Mouse (Mus musculus): ENCODE data around the gene Znfx1. TPM values are rescaled to one million over a fixed set of nuclear protein-coding genes. Genes with fewer than 3 reads are reported as not detected.
A peak's percentile ranks its signal among the peaks of the same experiment; 100 is the strongest.

The Znfx1 gene
- polyA plus RNA-seq, 1 experiment from 2014 or later: 7.1 TPM

DNA sequence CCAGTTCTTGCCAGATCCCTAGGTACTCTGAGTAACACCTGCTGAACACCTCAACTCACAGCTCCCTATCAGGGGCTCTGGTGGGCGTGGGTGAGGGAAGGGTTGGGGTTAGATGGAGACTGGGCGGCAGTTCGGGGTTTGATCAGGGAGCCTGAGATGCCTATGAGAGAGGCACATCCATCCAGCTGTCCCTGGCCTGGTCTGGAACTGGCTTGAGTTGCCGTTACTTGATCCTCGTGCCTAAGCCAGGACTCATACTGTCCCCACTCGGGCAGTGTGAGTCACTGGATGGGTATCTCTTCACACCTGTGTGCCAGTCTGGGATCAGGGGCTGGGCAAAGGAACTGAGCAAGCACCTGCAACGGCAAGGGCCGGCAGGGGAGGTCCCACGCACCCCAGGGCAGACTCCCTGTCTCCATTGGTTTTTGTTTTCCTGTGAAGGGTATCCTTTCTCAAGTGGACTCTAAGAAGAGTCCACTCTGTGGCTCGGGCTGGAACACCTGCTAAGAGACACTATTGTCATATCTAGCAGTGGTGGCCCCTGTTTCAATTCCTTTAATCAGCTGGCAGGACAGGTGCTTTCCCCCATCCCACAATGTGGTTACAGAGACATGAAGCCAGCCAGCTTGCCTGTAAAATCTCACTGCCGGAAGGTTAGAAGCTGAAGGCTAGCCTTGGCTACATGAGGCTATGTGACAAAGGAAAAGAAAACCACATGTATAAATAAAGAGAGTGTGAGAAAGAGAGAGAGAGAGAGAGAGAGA is 14.6 kb upstream of the Znfx1 start:
- ATAC-seq (replicated peaks; ENCODE audit: low FRiP score, low TSS enrichment, low read depth): no peak
- Histone ChIP-seq H3K9ac (ENCODE audit: low read length) (no peak overlapping the region), H3K9me3 (ENCODE audit: control insufficient read depth, low read length) (no peaks in the 10 kb centered on the region), H3K27ac (ENCODE audit: low read depth) (no peak overlapping the region), H3K4me3 (ENCODE audit: low read depth, low read length) (no peak overlapping the region), H3K27me3 (replicated peaks; ENCODE audit: control insufficient read depth, insufficient read depth, low read length) (no peaks in the 10 kb centered on the region), H3K4me1 (replicated peaks; ENCODE audit: control insufficient read depth, insufficient read depth, low read length) (peaks cover 4% of the 10 kb centered on the region), H3K4me2 (ENCODE audit: low read length) (no peak overlapping the region), H3K36me3 (ENCODE audit: control insufficient read depth, insufficient read depth, low read length) (no peaks in the 10 kb centered on the region)
- 83% methylated on average over 11 of the region's 11 CpGs for WGBS
- no peak for DNase-seq (ENCODE audit: low spot score)

- 78% methylated on average over 2 of the region's 2 CpGs for WGBS
- Histone ChIP-seq H3K4me2 (ENCODE audit: low read length) (no peak overlapping the region), H3K9me3 (ENCODE audit: control insufficient read depth, low read length) (no peaks in the 10 kb centered on the region), H3K9ac (ENCODE audit: low read length) (no peak overlapping the region), H3K4me3 (ENCODE audit: low read depth, low read length) (no peak overlapping the region), H3K27ac (ENCODE audit: low read depth) (no peak overlapping the region), H3K4me1 (replicated peaks; ENCODE audit: control insufficient read depth, insufficient read depth, low read length) (peaks cover 2% of the 10 kb centered on the region), H3K27me3 (replicated peaks; ENCODE audit: control insufficient read depth, insufficient read depth, low read length) (no peaks in the 10 kb centered on the region), H3K36me3 (ENCODE audit: control insufficient read depth, insufficient read depth, low read length) (no peaks in the 10 kb centered on the region)
- ATAC-seq (replicated peaks; ENCODE audit: low FRiP score, low TSS enrichment, low read depth): no peak
- no peak for DNase-seq (ENCODE audit: low spot score)
Observed at GRCm38 (mm10) chr2:167076759-167077158, 13.9 kb upstream of the Znfx1 start.

DNA sequence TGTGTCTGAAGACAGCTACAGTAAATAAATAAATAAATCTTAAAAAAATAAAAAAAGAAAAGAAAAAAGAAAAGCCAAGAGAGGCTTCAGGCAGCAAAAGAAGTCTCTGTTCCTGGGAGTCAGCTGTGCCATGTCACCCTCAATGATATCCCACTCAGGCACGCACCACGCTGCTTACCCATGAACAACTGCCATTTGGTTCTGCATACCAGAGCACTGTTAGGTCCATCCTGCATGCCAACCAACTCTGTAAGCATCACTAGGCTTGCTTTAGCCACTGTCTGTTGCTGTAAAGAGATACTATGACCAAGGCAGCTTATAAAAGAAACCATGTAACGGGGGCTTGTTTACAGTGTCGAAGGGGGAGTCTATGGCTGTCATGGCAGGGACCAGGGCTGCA is 13.5 kb upstream of the Znfx1 start:
- Histone ChIP-seq H3K4me2 (ENCODE audit: low read length) (no peak overlapping the region), H3K27me3 (replicated peaks; ENCODE audit: control insufficient read depth, insufficient read depth, low read length) (no peaks in the 10 kb centered on the region), H3K9ac (ENCODE audit: low read length) (no peak overlapping the region), H3K4me1 (replicated peaks; ENCODE audit: control insufficient read depth, insufficient read depth, low read length) (peaks cover under 1% of the 10 kb centered on the region; the same call in 1 of the 2 replicates), H3K4me3 (ENCODE audit: low read depth, low read length) (no peak overlapping the region), H3K27ac (ENCODE audit: low read depth) (no peak overlapping the region), H3K36me3 (ENCODE audit: control insufficient read depth, insufficient read depth, low read length) (no peaks in the 10 kb centered on the region), H3K9me3 (ENCODE audit: control insufficient read depth, low read length) (no peaks in the 10 kb centered on the region)
- DNase-seq (ENCODE audit: low spot score) (no peak), ATAC-seq (replicated peaks; ENCODE audit: low FRiP score, low TSS enrichment, low read depth) (no peak)
- WGBS: 89% methylated on average over 4 of the region's 4 CpGs

- H3K4me2 ChIP-seq (ENCODE audit: low read length): no peak overlapping the region
- no peak for ATAC-seq (replicated peaks; ENCODE audit: low FRiP score, low TSS enrichment, low read depth)
- H3K27ac ChIP-seq (ENCODE audit: low read depth): no peak overlapping the region
- WGBS: 89% methylated on average over 5 of the region's 5 CpGs
- no peak for DNase-seq (ENCODE audit: low spot score)
- no peak overlapping the region for H3K4me3 ChIP-seq (ENCODE audit: low read depth, low read length)
- no peaks in the 10 kb centered on the region for H3K9me3 ChIP-seq (ENCODE audit: control insufficient read depth, low read length)
- no peaks in the 10 kb centered on the region for H3K36me3 ChIP-seq (ENCODE audit: control insufficient read depth, insufficient read depth, low read length)
- no peaks in the 10 kb centered on the region for H3K27me3 ChIP-seq (replicated peaks; ENCODE audit: control insufficient read depth, insufficient read depth, low read length)
- no peak overlapping the region for H3K9ac ChIP-seq (ENCODE audit: low read length)
- peaks cover 5% of the 10 kb centered on the region for H3K4me1 ChIP-seq (replicated peaks; ENCODE audit: control insufficient read depth, insufficient read depth, low read length)
Observed at GRCm38 (mm10) chr2:167074587-167074986, 11.8 kb upstream of the Znfx1 start.

DNA sequence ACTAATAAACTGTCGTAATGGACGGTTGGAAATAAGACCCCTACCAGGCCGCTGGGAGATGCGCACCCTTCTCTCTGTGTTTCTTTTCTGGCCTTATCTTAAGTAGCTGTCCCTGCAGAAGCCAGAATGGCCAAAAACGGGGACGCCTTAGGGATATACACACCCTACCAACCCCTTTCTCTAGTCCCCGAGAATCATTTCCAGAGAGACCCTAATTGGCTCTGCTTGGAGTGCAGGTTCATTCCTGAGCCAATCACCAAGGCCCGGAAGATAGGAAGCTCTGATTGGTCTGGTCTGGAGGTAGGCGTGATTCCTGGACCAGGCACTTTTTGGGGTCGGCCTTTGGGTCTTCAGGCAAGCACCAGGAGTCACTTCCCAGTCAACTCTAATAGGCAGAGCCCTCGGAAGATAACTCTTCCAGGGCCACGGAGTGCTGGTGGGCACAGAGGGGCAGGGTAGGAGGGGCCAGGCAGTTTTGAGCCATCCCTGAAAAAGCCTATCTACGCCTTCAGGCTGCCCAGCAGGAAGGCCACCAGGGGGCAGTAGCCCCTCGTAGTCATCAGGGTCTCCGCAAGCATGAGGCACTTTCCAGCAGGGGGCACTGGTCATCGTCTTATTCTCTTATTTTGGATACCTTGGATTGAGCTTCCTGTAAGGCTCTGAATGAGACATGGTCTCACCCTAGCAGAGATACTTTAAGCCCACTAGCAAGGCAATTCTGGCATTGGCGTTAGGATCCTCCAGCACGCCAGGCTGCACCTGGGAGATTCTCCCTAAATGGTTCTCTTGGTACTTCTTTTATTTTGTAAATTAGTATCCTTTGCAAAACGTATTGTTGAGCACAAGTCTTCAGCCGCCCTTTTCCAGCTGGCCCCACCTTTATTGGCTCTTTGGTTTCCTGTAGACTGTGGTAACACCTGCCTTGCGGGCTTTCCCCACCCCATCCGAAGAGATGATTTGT is 9.1 kb upstream of the Znfx1 start:
- peak overlapping the region; percentile 45 for H3K4me3 ChIP-seq (ENCODE audit: low read depth, low read length)

GRCm38 (mm10) chr2:167071266-167071640 is 8.4 kb upstream of the Znfx1 start:
- peak overlapping the region; percentile 36 for H3K9ac ChIP-seq (ENCODE audit: low read length)
- ATAC-seq (replicated peaks; ENCODE audit: low FRiP score, low TSS enrichment, low read depth): 0 out of 2 replicates have a peak, but pooled peaks have one; percentile 3
- DNase-seq (ENCODE audit: low spot score): no peak
- H3K36me3 ChIP-seq (ENCODE audit: control insufficient read depth, insufficient read depth, low read length): peaks cover 3% of the 10 kb centered on the region
- peaks cover 5% of the 10 kb centered on the region for H3K4me1 ChIP-seq (replicated peaks; ENCODE audit: control insufficient read depth, insufficient read depth, low read length)
- 15% methylated on average over 12 of the region's 12 CpGs for WGBS
- H3K9me3 ChIP-seq (ENCODE audit: control insufficient read depth, low read length): no peaks in the 10 kb centered on the region
- peak overlapping the region; percentile 45 for H3K4me3 ChIP-seq (ENCODE audit: low read depth, low read length)
- H3K27me3 ChIP-seq (replicated peaks; ENCODE audit: control insufficient read depth, insufficient read depth, low read length): no peaks in the 10 kb centered on the region
- H3K27ac ChIP-seq (ENCODE audit: low read depth): peak overlapping the region; percentile 64
- peak overlapping the region; percentile 61 for H3K4me2 ChIP-seq (ENCODE audit: low read length)

More for the DNA sequence above, 9.1 kb upstream of the Znfx1 start:
- H3K9me3 ChIP-seq (ENCODE audit: control insufficient read depth, low read length): no peaks in the 10 kb centered on the region
- peak overlapping the region; percentile 36 for H3K9ac ChIP-seq (ENCODE audit: low read length)
- DNase-seq (ENCODE audit: low spot score) (peak; percentile 99), ATAC-seq (replicated peaks; ENCODE audit: low FRiP score, low TSS enrichment, low read depth) (peak; percentile 93)
- no peaks in the 10 kb centered on the region for H3K36me3 ChIP-seq (ENCODE audit: control insufficient read depth, insufficient read depth, low read length)
- peak overlapping the region; percentile 61 for H3K4me2 ChIP-seq (ENCODE audit: low read length)
- 9% methylated on average over 22 of the region's 22 CpGs for WGBS
- peaks cover 5% of the 10 kb centered on the region for H3K4me1 ChIP-seq (replicated peaks; ENCODE audit: control insufficient read depth, insufficient read depth, low read length)
- H3K27me3 ChIP-seq (replicated peaks; ENCODE audit: control insufficient read depth, insufficient read depth, low read length): no peaks in the 10 kb centered on the region
- peak overlapping the region; percentile 64 for H3K27ac ChIP-seq (ENCODE audit: low read depth)

DNA sequence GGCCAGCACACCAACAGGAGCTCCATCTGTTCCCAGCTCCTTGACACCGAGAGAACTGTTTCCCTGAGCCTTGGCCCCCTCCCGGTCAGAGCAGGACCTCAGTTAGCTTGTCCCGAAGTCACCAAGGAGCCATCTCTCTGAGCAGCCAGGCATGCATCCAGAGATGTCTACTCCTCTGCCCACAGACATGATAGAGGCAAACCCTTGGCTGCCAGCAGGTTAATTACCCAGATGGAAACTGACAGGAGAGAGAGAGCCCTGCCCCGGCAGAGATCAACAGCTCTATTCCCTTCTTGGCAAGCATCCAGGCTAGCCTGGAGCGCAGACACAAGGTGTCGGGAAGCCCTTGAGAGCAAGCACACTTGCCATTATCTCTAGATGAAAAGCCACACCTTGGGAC is 7.5 kb upstream of the Znfx1 start:
- Histone ChIP-seq H3K9ac (ENCODE audit: low read length) (no peak overlapping the region), H3K4me2 (ENCODE audit: low read length) (no peak overlapping the region), H3K27me3 (replicated peaks; ENCODE audit: control insufficient read depth, insufficient read depth, low read length) (no peaks in the 10 kb centered on the region), H3K4me3 (ENCODE audit: low read depth, low read length) (no peak overlapping the region), H3K36me3 (ENCODE audit: control insufficient read depth, insufficient read depth, low read length) (peaks cover 12% of the 10 kb centered on the region), H3K9me3 (ENCODE audit: control insufficient read depth, low read length) (no peaks in the 10 kb centered on the region), H3K4me1 (replicated peaks; ENCODE audit: control insufficient read depth, insufficient read depth, low read length) (peaks cover 7% of the 10 kb centered on the region), H3K27ac (ENCODE audit: low read depth) (no peak overlapping the region)
- 68% methylated on average over 6 of the region's 6 CpGs for WGBS
- no peak for DNase-seq (ENCODE audit: low spot score)
- no peak for ATAC-seq (replicated peaks; ENCODE audit: low FRiP score, low TSS enrichment, low read depth)

- H3K4me2 ChIP-seq (ENCODE audit: low read length): no peak overlapping the region
- H3K9me3 ChIP-seq (ENCODE audit: control insufficient read depth, low read length): no peaks in the 10 kb centered on the region
- 49% methylated on average over 6 of the region's 6 CpGs for WGBS
- H3K4me3 ChIP-seq (ENCODE audit: low read depth, low read length): no peak overlapping the region
- H3K4me1 ChIP-seq (replicated peaks; ENCODE audit: control insufficient read depth, insufficient read depth, low read length): peaks cover 14% of the 10 kb centered on the region
- no peaks in the 10 kb centered on the region for H3K27me3 ChIP-seq (replicated peaks; ENCODE audit: control insufficient read depth, insufficient read depth, low read length)
- H3K9ac ChIP-seq (ENCODE audit: low read length): no peak overlapping the region
- ATAC-seq (replicated peaks; ENCODE audit: low FRiP score, low TSS enrichment, low read depth): no peak
- peaks cover 25% of the 10 kb centered on the region for H3K36me3 ChIP-seq (ENCODE audit: control insufficient read depth, insufficient read depth, low read length)
- no peak for DNase-seq (ENCODE audit: low spot score)
- H3K27ac ChIP-seq (ENCODE audit: low read depth): no peak overlapping the region
Observed at GRCm38 (mm10) chr2:167067575-167067974, 4.8 kb upstream of the Znfx1 start.
